Mouse (Mus musculus) neural tube, embryonic 14.5 days (tissue): ENCODE measurements around the gene Ccdc142. TPM values are rescaled to one million over a fixed set of nuclear protein-coding genes. Genes with fewer than 3 reads are reported as not detected.

Experiments used
- ATAC-seq: fragments of 200-750 bp; cut with Nextera tagmentation; 2 replicates; pipeline ENCODE4 v1.8.0; 2017; ENCODE audit warnings: low read depth, mild to moderate bottlenecking, moderate TSS enrichment, moderate library complexity
- H3K27ac ChIP-seq: fragments of 300-500 bp; sonication (generic); 2 replicates; pipeline ENCODE4 v1.5.1; 2014; ENCODE audit warnings: low read depth, mild to moderate bottlenecking, control low read depth, low read length, moderate library complexity, mixed read lengths
- H3K27me3 ChIP-seq: fragments of 300-500 bp; sonication (generic); 2 replicates; pipeline ENCODE4 v1.6.1; 2014; ENCODE audit warnings: low read length; ENCODE audit not compliant: control insufficient read depth, insufficient read depth
- H3K36me3 ChIP-seq: fragments of 300-500 bp; sonication (generic); 2 replicates; pipeline ENCODE4 v1.6.1; 2014; ENCODE audit warnings: low read length, mixed read lengths; ENCODE audit not compliant: control insufficient read depth, insufficient read depth
- H3K4me1 ChIP-seq: fragments of 300-500 bp; sonication (generic); 2 replicates; pipeline ENCODE4 v1.6.1; 2014; ENCODE audit warnings: low read length; ENCODE audit not compliant: control insufficient read depth, insufficient read depth
- H3K4me2 ChIP-seq: fragments of 300-500 bp; sonication (generic); 2 replicates; pipeline ENCODE4 v1.6.1; 2014; ENCODE audit warnings: mild to moderate bottlenecking, low read depth, low read length, control low read depth
- H3K4me3 ChIP-seq: fragments of 300-500 bp; sonication (generic); 2 replicates; pipeline ENCODE4 v1.5.1; 2014; ENCODE audit warnings: low read depth, low read length, control low read depth, mixed read lengths
- H3K9ac ChIP-seq: fragments of 300-500 bp; sonication (generic); replicated peaks from 2 replicates; pipeline ENCODE4 v1.6.1; 2014; ENCODE audit warnings: low read depth, mild to moderate bottlenecking, control low read depth, low read length, mixed read lengths
- H3K9me3 ChIP-seq: fragments of 300-500 bp; sonication (generic); 2 replicates; pipeline ENCODE4 v1.6.1; 2016; ENCODE audit warnings: low read length; ENCODE audit not compliant: control insufficient read depth
- WGBS: fragments of 180-500 bp; shearing (Covaris S2); extraction: QIAGEN DNeasy Blood & Tissue Kit; methylation state at CpG from one replicate; pipeline ENCODE4 v1.1.7; 2014; 5-methylcytosine and 5-hydroxymethylcytosine counted together
- polyA plus RNA-seq: library from polyadenylated mRNA; unstranded; fragments of >200 nt; fragmentation: Nextera tagmentation; extraction: Ambion mirVana; gene quantifications from 2 replicates; pipeline ENCODE4 v1.2.1, GENCODE M21; 2014

Gene Ccdc142
- 5.6 and 6.3 TPM in 2 replicates for polyA plus RNA-seq

DNA sequence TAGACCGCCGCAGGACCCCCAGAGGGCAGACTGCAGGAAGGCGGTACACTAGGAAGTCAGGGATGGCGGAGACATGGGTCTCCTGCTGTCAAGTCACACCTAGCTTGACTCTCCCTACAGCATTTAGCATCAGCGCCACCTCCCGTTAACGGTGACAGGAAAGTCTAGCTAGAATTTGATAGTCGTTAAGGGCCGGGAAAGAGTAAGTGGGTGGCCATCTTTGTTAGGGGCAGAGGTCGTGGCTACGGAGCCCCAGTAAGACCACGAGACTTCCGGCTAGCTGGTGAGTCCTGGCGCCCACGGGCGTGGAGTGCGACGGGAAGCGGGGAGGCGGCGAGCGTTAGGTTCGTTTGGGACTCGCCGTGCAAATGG, at the start of gene Ccdc142, which contains the start of gene Gm42688:
Gene Ccdc142, plus strand, starts transcription at position 286 of the 372 bp plus-strand sequence.
Gene Gm42688, plus strand, starts transcription at position 302 of the 372 bp plus-strand sequence.
- Histone ChIP-seq H3K36me3 (no peaks in the 10 kb centered on the region), H3K27me3 (peaks cover 3% of the 10 kb centered on the region; the same call in 1 of the 2 replicates), H3K4me2 (peak within 1 kb of the TSS; percentile 74), H3K4me1 (peaks cover 16% of the 10 kb centered on the region), H3K9ac (peak within 1 kb of the TSS; percentile 78), H3K9me3 (no peaks in the 10 kb centered on the region), H3K27ac (peak within 1 kb of the TSS; percentile 76), H3K4me3 (peak within 1 kb of the TSS; percentile 53)
- WGBS, result under 1% methylated on average over 25 of the region's 25 CpGs
- ATAC-seq, result peak; percentile 91

GRCm38 (mm10) chr6:83053136-83053960, 48.1 kb upstream of the Ccdc142 start:
- no peaks in the 10 kb centered on the region for H3K27me3 ChIP-seq
- peak overlapping the region; percentile 85 for H3K27ac ChIP-seq
- peak overlapping the region; percentile 77 for H3K4me3 ChIP-seq
- WGBS, result 3% methylated on average over 26 of the region's 26 CpGs
- H3K9ac ChIP-seq, result peak overlapping the region; percentile 74
- H3K9me3 ChIP-seq, result no peaks in the 10 kb centered on the region
- H3K36me3 ChIP-seq, result peaks cover 18% of the 10 kb centered on the region
- H3K4me2 ChIP-seq, result peak overlapping the region; percentile 95
- peaks cover 24% of the 10 kb centered on the region for H3K4me1 ChIP-seq
- 0 out of 2 replicates have a peak, but pooled peaks have one; percentile 4 for ATAC-seq

- Histone ChIP-seq H3K4me3 (peak within 1 kb of the TSS; percentile 77), H3K4me1 (peaks cover 24% of the 10 kb centered on the region), H3K4me2 (peak within 1 kb of the TSS; percentile 95), H3K9me3 (no peaks in the 10 kb centered on the region), H3K9ac (peak within 1 kb of the TSS; percentile 74), H3K36me3 (peaks cover 18% of the 10 kb centered on the region), H3K27me3 (no peaks in the 10 kb centered on the region), H3K27ac (peak within 1 kb of the TSS; percentile 85)
- under 1% methylated on average over 64 of the region's 64 CpGs for WGBS
- peak; percentile 97 for ATAC-seq
Observed at GRCm38 (mm10) chr6:83054074-83054851, 47.1 kb upstream of the Ccdc142 start, which contains the start of gene Aup1. Aup1 (plus strand) TSS chr6:83054521.

DNA sequence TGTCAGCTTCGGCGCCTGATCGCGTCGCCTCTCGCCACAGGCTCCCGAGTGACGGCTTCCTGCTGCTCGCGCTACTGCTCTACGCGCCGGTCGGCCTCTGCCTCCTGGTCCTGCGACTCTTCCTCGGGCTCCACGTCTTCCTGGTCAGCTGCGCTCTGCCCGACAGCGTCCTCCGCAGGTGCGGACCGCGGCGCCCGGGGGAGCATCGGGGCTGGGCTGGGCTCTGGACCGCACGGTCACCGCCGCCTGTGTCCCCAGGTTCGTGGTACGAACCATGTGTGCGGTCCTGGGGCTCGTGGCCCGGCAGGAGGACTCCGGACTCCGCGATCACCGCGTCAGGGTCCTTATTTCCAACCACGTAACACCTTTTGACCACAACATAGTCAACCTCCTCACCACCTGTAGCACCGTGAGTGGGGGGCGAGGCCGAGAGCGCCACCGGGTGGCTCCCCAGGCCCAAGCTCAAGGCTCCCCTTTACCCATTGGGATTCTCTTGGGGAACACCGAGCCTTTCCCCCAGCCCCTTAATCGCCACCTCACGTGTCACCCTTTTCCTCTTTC, 46.5 kb upstream of the Ccdc142 start, which contains the start of gene Htra2:
Gene Htra2, minus strand, starts transcription at position 403 of the 561 bp plus-strand sequence.
- no peaks in the 10 kb centered on the region for H3K9me3 ChIP-seq
- H3K27ac ChIP-seq, result peak within 1 kb of the TSS; percentile 85
- peaks cover 24% of the 10 kb centered on the region for H3K4me1 ChIP-seq
- under 1% methylated on average over 45 of the region's 50 CpGs for WGBS
- peak; percentile 38; the same call in 1 of the 2 replicates for ATAC-seq
- H3K4me2 ChIP-seq, result peak within 1 kb of the TSS; percentile 95
- H3K27me3 ChIP-seq, result no peaks in the 10 kb centered on the region
- peak within 1 kb of the TSS; percentile 77 for H3K4me3 ChIP-seq
- peak within 1 kb of the TSS; percentile 74 for H3K9ac ChIP-seq
- peaks cover 18% of the 10 kb centered on the region for H3K36me3 ChIP-seq

DNA sequence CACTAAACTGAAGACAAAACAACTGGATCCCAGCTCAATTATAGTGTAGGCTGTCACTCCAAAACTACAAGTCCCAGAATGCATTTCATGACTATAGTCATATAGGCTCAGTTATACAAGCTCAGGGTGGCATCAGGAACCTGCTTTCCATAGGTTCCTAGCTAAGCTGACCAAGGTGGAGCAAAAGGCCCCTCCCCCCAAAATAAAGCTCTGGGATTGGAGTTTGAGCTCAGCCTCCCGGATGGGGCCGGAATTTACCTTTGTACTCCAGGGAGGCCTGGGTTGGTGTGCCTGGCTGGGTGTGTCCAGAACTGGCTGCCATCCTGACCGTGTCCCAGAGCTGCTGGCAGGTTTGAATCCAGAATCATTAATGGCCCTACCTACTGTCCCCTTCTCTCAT, 43.6 kb upstream of the Ccdc142 start, which contains the start of gene Dqx1:
Gene Dqx1, plus strand, starts transcription at position 55 of the 400 bp plus-strand sequence.
- no peaks in the 10 kb centered on the region for H3K9me3 ChIP-seq
- whole genome bisulfite sequencing, result 60% methylated on average over 3 of the region's 3 CpGs
- no peak within 1 kb of the TSS for H3K4me3 ChIP-seq
- 0 out of 2 replicates have a peak, but pooled peaks cover 5% of the 10 kb centered on the region for H3K27me3 ChIP-seq
- peaks cover 12% of the 10 kb centered on the region for H3K36me3 ChIP-seq
- no peak within 1 kb of the TSS for H3K4me2 ChIP-seq
- peaks cover 20% of the 10 kb centered on the region for H3K4me1 ChIP-seq
- no peak for ATAC-seq
- no peak within 1 kb of the TSS for H3K27ac ChIP-seq
- H3K9ac ChIP-seq, result no peak within 1 kb of the TSS

GRCm38 (mm10) chr6:83058725-83059124, 42.7 kb upstream of the Ccdc142 start:
- 88% methylated on average over 2 of the region's 2 CpGs for WGBS
- Histone ChIP-seq H3K4me2 (no peak overlapping the region), H3K27me3 (peaks cover 13% of the 10 kb centered on the region; the same call in 1 of the 2 replicates), H3K9me3 (no peaks in the 10 kb centered on the region), H3K36me3 (peaks cover 12% of the 10 kb centered on the region), H3K4me3 (no peak overlapping the region), H3K9ac (no peak overlapping the region), H3K4me1 (peaks cover 13% of the 10 kb centered on the region), H3K27ac (no peak overlapping the region)
- no peak for ATAC-seq

DNA sequence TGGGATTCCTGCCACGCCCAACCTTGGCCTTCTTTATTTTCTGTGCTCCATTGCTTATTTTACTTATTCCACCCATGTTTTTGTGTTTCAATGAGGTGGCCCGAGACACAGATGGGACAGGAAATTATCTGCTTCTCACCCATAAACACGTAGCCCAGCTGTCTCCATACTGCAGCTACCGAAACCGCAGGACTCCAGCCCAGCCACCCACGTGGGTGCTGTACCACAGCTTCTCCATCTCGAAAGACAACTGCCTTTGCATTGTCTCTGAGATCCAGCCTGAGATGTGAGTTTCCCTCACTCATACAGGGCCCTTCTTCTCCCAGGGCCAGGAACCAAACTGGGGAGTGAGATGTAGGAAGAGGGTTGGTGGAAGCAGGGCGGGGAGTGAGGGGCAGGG, 35.4 kb upstream of the Ccdc142 start:
- Histone ChIP-seq H3K9ac (no peak overlapping the region), H3K4me3 (no peak overlapping the region), H3K4me1 (no peaks in the 10 kb centered on the region), H3K36me3 (no peaks in the 10 kb centered on the region), H3K4me2 (no peak overlapping the region), H3K9me3 (no peaks in the 10 kb centered on the region), H3K27ac (no peak overlapping the region), H3K27me3 (peaks cover 70% of the 10 kb centered on the region)
- WGBS, result 54% methylated on average over 8 of the region's 8 CpGs
- no peak for ATAC-seq

DNA sequence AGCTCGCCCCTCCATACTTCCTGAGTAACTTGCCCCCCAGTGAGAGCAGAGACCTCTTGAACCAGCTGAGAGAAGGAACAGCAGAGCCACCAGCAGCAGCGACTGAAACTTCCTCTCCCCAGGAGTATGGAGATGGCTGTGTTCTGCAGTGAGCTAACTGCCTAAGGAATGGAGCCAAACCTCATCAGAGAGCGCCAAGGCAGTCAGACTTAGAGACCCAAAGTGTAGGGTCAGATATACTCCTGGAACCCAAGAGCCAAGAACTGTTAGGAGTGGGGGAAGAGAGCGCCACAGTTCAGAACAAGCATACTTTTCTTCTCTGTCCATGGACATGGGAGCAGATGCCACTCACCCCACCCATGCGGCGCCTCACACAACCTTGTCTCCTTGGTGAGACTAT, 35.0 kb upstream of the Ccdc142 start:
- Histone ChIP-seq H3K9ac (no peak overlapping the region), H3K4me3 (no peak overlapping the region), H3K9me3 (no peaks in the 10 kb centered on the region), H3K4me2 (no peak overlapping the region), H3K27me3 (peaks cover 74% of the 10 kb centered on the region), H3K4me1 (no peaks in the 10 kb centered on the region), H3K27ac (no peak overlapping the region), H3K36me3 (no peaks in the 10 kb centered on the region)
- 45% methylated on average over 6 of the region's 6 CpGs for WGBS
- ATAC-seq, result no peak
